Mouse (Mus musculus) E14TG2a.4 (cell line): Measurements from ENCODE around the gene Pdzrn3.

ENCODE experiments used
- H3K27me3 ChIP-seq: 2 replicates; pipeline ENCODE4 v1.6.1; 2014; ENCODE audit warnings: low read length, control low read depth; ENCODE audit not compliant: insufficient read depth
- H3K36me3 ChIP-seq: 2 replicates; pipeline ENCODE4 v1.6.1; 2014; ENCODE audit warnings: low read length, control low read depth; ENCODE audit not compliant: insufficient read depth
- H3K4me1 ChIP-seq: replicated peaks from 2 replicates; pipeline ENCODE4 v1.6.1; 2014; ENCODE audit warnings: low read depth, low read length, control low read depth
- H3K4me3 ChIP-seq: replicated peaks from 2 replicates; pipeline ENCODE4 v1.5.1; 2014; ENCODE audit warnings: mild to moderate bottlenecking, low read length
- H3K9me3 ChIP-seq: 2 replicates; pipeline ENCODE4 v1.6.1; 2014; ENCODE audit warnings: low read length, control low read depth
- CTCF ChIP-seq: conservative IDR thresholded peaks from 2 replicates; pipeline ENCODE4 v1.5.1; 2014; ENCODE audit warnings: low read length
- NANOG ChIP-seq: IDR thresholded peaks from 2 replicates; pipeline ENCODE4 v1.6.1; 2014; ENCODE audit warnings: borderline replicate concordance, low read length, mixed read lengths
- POU5F1 ChIP-seq: IDR thresholded peaks from 2 replicates; pipeline ENCODE4 v1.6.1; 2014; ENCODE audit warnings: low read length, borderline replicate concordance

Pdzrn3 gene

GRCm38 (mm10) chr6:101318530-101318929 is 59.2 kb downstream of the Pdzrn3 start:
- no peaks in the 10 kb centered on the region for H3K9me3 ChIP-seq
- no peak for TF ChIP-seq CTCF
- no peak for TF ChIP-seq NANOG
- no peak for TF ChIP-seq POU5F1
- H3K4me1 ChIP-seq: no peaks in the 10 kb centered on the region
- H3K27me3 ChIP-seq: no peaks in the 10 kb centered on the region
- no peak overlapping the region for H3K4me3 ChIP-seq
- H3K36me3 ChIP-seq: no peaks in the 10 kb centered on the region

- Histone ChIP-seq H3K36me3 (no peaks in the 10 kb centered on the region), H3K4me3 (no peak overlapping the region), H3K9me3 (no peaks in the 10 kb centered on the region), H3K4me1 (0 out of 2 replicates have a peak, but pooled peaks cover 4% of the 10 kb centered on the region), H3K27me3 (no peaks in the 10 kb centered on the region; the same call in 1 of the 2 replicates)
- no peak for TF ChIP-seq POU5F1
- no peak for TF ChIP-seq NANOG
- TF ChIP-seq CTCF: no peak
Measured at GRCm38 (mm10) chr6:101311446-101311845, 66.3 kb downstream of the Pdzrn3 start.

GRCm38 (mm10) chr6:101310491-101310890 is 67.2 kb downstream of the Pdzrn3 start:
- Histone ChIP-seq H3K9me3 (no peaks in the 10 kb centered on the region), H3K36me3 (no peaks in the 10 kb centered on the region), H3K27me3 (no peaks in the 10 kb centered on the region; the same call in 1 of the 2 replicates), H3K4me3 (no peak overlapping the region), H3K4me1 (0 out of 2 replicates have a peak, but pooled peaks cover 4% of the 10 kb centered on the region)
- TF ChIP-seq NANOG (no peak), POU5F1 (no peak), CTCF (no peak)

- Histone ChIP-seq H3K4me1 (0 out of 2 replicates have a peak, but pooled peaks cover 4% of the 10 kb centered on the region), H3K36me3 (no peaks in the 10 kb centered on the region), H3K4me3 (no peak overlapping the region), H3K27me3 (no peaks in the 10 kb centered on the region; the same call in 1 of the 2 replicates), H3K9me3 (no peaks in the 10 kb centered on the region)
- TF ChIP-seq NANOG (no peak), CTCF (no peak), POU5F1 (no peak)
Measured at GRCm38 (mm10) chr6:101307964-101308531, 69.6 kb downstream of the Pdzrn3 start.

GRCm38 (mm10) chr6:101306834-101307233 is 70.9 kb downstream of the Pdzrn3 start:
- Histone ChIP-seq H3K27me3 (no peaks in the 10 kb centered on the region; the same call in 1 of the 2 replicates), H3K4me1 (0 out of 2 replicates have a peak, but pooled peaks cover 4% of the 10 kb centered on the region), H3K9me3 (no peaks in the 10 kb centered on the region), H3K4me3 (no peak overlapping the region), H3K36me3 (no peaks in the 10 kb centered on the region)
- no peak for TF ChIP-seq POU5F1
- no peak for TF ChIP-seq NANOG
- no peak for TF ChIP-seq CTCF

- Histone ChIP-seq H3K4me3 (no peak overlapping the region), H3K27me3 (no peaks in the 10 kb centered on the region; the same call in 1 of the 2 replicates)
- TF ChIP-seq NANOG (no peak), CTCF (no peak)
Measured at GRCm38 (mm10) chr6:101305543-101305942, 72.2 kb downstream of the Pdzrn3 start.

GRCm38 (mm10) chr6:101303959-101304738 is 73.5 kb downstream of the Pdzrn3 start:
- no peak overlapping the region for H3K4me3 ChIP-seq
- TF ChIP-seq NANOG (no peak), POU5F1 (no peak), CTCF (no peak)
- H3K36me3 ChIP-seq: no peaks in the 10 kb centered on the region
- no peaks in the 10 kb centered on the region for H3K9me3 ChIP-seq
- H3K27me3 ChIP-seq: no peaks in the 10 kb centered on the region; the same call in 1 of the 2 replicates
- H3K4me1 ChIP-seq: 0 out of 2 replicates have a peak, but pooled peaks cover 4% of the 10 kb centered on the region

More at GRCm38 (mm10) chr6:101305543-101305942, 72.2 kb downstream of the Pdzrn3 start:
- Histone ChIP-seq H3K9me3 (no peaks in the 10 kb centered on the region), H3K36me3 (no peaks in the 10 kb centered on the region), H3K4me1 (0 out of 2 replicates have a peak, but pooled peaks cover 4% of the 10 kb centered on the region)

GRCm38 (mm10) chr6:101303501-101303900 is 74.2 kb downstream of the Pdzrn3 start:
- no peak overlapping the region for H3K4me3 ChIP-seq
- TF ChIP-seq NANOG (no peak), CTCF (no peak), POU5F1 (no peak)
- no peaks in the 10 kb centered on the region; the same call in 1 of the 2 replicates for H3K27me3 ChIP-seq

More at GRCm38 (mm10) chr6:101303501-101303900, 74.2 kb downstream of the Pdzrn3 start:
- Histone ChIP-seq H3K9me3 (no peaks in the 10 kb centered on the region; the same call in 1 of the 2 replicates), H3K36me3 (no peaks in the 10 kb centered on the region), H3K4me1 (0 out of 2 replicates have a peak, but pooled peaks cover 4% of the 10 kb centered on the region)
